Mouse (Mus musculus) CH12.LX (cell line): ENCODE measurements at regions not wholly inside any gene's neighbourhood (a gene's known extent, or its start where the extent isn't known, plus 50 kb on each side); places are given as distances from the start of the nearest gene placed in this dataset.

ENCODE experiments used
- EP300 ChIP-seq: IDR thresholded peaks from 2 replicates; pipeline ENCODE4 v1.6.1; 2011; ENCODE audit warnings: low read length, improper control_type of control experiment
- MAX ChIP-seq: IDR thresholded peaks from 2 replicates; pipeline ENCODE4 v1.6.1; 2011; ENCODE audit warnings: low read length, improper control_type of control experiment
- NRF1 ChIP-seq: IDR thresholded peaks from 2 replicates; pipeline ENCODE4 v1.6.1; 2014; ENCODE audit warnings: low read depth, mild to moderate bottlenecking, inconsistent platforms, low read length, improper control_type of control experiment, moderate library complexity
- PAX5 ChIP-seq: IDR thresholded peaks from 2 replicates; pipeline ENCODE4 v1.6.1; 2012; ENCODE audit warnings: low read length, inconsistent platforms, mixed read lengths
- POLR2A ChIP-seq: IDR thresholded peaks from 2 replicates; pipeline ENCODE4 v1.6.1; 2011; ENCODE audit warnings: low read depth, mild to moderate bottlenecking, improper control_type of control experiment, low read length

- no peak for TF ChIP-seq PAX5
- no peak for TF ChIP-seq MAX
- no peak for TF ChIP-seq POLR2A
- no peak for TF ChIP-seq EP300
- TF ChIP-seq NRF1, result no peak
These were observed 263.2 kb upstream of the Oprm1 start for GRCm38 (mm10) chr10:6495081-6495480.
